Mouse (Mus musculus) gastrocnemius, postnatal 10 days (tissue): ENCODE data around the gene Arhgap40. TPM values are rescaled to one million over a fixed set of nuclear protein-coding genes. Genes with fewer than 3 reads are reported as not detected.

Experiments
- DNase-seq: peaks from one replicate; pipeline ENCODE4 v3.0.0; 2021; ENCODE audit warnings: mixed read lengths
- long read RNA-seq, 2 experiments: library from polyadenylated mRNA; stranded (forward); transcript quantifications; one replicate each; pipeline ENCODE4 v2.0.0; 2021
- total RNA-seq, 2 experiments: library from RNA; stranded (reverse); gene quantifications; 2 replicates each; pipeline ENCODE4 v1.2.3; 2021

Gene Arhgap40
- not detected for total RNA-seq
- long read RNA-seq, experiment 1: 0 reads
- long read RNA-seq, experiment 2: 0 reads

GRCm38 (mm10) chr2:158512528-158512927 lies at the start of gene Arhgap40:
Arhgap40 (plus strand) TSS chr2:158512796.
- no peak for DNase-seq

- DNase-seq: no peak
These were observed 38.4 kb upstream of the Arhgap40 start for GRCm38 (mm10) chr2:158474159-158474558.

GRCm38 (mm10) chr2:158477640-158478039 lies 35.0 kb upstream of the Arhgap40 start:
- no peak for DNase-seq

GRCm38 (mm10) chr2:158498457-158498856 lies 14.1 kb upstream of the Arhgap40 start:
- no peak for DNase-seq

- DNase-seq: no peak
These were observed 10.5 kb upstream of the Arhgap40 start, which contains the start of gene Adig for GRCm38 (mm10) chr2:158501836-158502812. Adig (plus strand) TSS chr2:158502612.

GRCm38 (mm10) chr2:158503226-158503625 lies 9.4 kb upstream of the Arhgap40 start:
- no peak for DNase-seq

- DNase-seq: no peak
These were observed 8.9 kb upstream of the Arhgap40 start for GRCm38 (mm10) chr2:158503671-158504070.

DNA sequence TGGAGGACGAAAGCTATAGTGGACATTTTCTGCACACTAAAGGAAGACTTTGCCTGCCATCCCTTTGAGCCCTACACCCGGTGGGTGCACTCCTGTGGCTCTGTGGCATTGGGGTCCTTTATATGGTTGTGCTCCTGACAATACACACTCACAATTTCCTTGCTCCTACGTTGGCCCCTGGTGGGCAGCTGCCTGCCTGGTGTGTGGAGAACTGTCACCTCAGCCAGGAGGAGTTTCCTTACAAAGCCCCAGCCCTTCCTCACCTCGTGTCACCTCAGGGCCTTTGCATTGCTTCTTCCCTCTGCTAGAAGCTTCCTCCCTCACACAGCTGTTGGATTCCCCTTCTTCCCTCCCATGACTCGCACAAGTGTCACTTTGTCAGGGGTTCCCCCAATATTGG lies 6.1 kb upstream of the Arhgap40 start:
- DNase-seq: no peak

- no peak for DNase-seq
These were observed 5.5 kb upstream of the Arhgap40 start for GRCm38 (mm10) chr2:158507046-158507445.

- DNase-seq: peak; percentile 42
These were observed 1.9 kb upstream of the Arhgap40 start for GRCm38 (mm10) chr2:158510665-158511064.

- no peak for DNase-seq
These were observed 1.3 kb downstream of the Arhgap40 start for GRCm38 (mm10) chr2:158513821-158514336.

DNA sequence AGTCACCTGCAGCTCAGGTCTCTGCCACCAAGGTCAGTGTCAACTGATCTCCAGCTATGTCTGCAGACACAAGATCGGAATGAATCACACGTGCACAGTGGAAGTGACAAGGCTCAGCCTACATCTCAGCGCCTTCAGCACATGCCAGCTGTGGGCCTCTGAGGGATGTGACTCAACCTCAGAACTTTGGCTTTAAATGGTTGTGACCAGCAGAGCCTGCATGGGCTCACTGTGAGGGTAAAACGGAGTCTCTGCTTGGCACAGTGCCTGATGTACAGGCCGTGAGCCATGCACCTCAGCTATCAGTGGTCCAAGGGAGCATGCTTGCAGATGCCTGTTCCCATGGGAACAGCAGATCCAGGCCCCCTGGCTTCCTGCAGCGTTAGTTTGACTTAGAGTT lies 6.0 kb downstream of the Arhgap40 start:
- DNase-seq: no peak

DNA sequence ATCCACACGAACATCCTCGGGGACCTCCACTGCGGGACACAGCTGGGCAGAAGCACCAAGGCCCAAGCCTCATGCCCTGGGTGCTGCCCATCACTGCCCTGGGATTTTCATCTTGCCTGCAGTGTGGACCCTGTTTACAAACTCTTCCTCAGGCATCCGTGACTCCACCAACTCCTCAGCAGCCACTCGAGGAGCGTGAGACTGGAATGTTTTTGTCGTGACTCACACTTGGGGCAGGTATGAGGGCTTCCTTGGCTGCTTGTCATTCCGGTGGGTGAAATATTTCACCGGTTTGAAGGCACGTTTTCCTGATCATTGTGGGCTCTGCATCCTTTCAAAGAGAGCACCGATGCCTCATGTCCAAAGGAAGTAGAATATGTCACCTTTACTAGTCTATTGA lies 6.5 kb downstream of the Arhgap40 start:
- DNase-seq: no peak

DNA sequence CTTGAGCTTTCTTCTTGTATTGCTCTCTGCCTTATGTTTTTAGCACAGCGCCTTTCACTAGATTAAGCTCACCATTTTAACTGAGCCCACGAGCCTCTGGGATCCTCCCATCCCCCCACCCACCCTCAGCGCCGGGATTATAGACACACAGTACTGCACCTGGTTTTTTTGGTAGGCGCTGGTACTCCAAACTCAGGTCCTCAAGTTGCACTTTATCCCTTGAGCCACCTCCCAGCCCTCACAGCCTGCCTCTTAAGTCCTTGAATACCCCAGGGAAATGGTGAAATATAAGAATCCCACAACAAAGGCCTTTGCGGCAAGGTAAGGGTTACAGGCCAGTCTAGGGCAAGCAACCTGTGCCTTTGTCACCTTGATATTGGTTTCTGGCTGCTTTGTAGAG lies 7.2 kb downstream of the Arhgap40 start:
- DNase-seq: no peak

GRCm38 (mm10) chr2:158523060-158523459 lies 10.5 kb downstream of the Arhgap40 start:
- no peak for DNase-seq

- no peak for DNase-seq
These were observed 11.7 kb downstream of the Arhgap40 start for GRCm38 (mm10) chr2:158524129-158524860.

GRCm38 (mm10) chr2:158534090-158534489 lies 21.5 kb downstream of the Arhgap40 start:
- peak; percentile 38 for DNase-seq

DNA sequence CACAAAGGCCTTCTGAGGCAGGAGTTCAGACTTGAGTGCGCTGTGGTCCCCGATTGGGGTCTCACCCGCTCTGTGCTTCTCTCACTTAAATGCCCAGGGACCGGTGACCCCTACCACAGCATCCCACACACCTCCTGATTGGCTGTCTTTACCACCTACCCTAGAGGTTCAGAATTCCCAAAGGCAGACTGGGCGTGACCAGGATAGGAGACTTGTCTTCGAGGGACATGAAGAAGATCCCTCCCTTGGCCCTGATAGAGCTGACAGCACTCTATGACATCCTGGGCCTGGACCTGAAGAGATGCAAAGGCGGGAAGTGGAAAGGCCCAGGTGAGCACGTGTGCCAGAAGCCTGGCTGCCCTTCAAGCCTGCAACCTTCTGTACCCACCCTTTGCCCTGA lies 22.0 kb downstream of the Arhgap40 start:
- no peak for DNase-seq

DNA sequence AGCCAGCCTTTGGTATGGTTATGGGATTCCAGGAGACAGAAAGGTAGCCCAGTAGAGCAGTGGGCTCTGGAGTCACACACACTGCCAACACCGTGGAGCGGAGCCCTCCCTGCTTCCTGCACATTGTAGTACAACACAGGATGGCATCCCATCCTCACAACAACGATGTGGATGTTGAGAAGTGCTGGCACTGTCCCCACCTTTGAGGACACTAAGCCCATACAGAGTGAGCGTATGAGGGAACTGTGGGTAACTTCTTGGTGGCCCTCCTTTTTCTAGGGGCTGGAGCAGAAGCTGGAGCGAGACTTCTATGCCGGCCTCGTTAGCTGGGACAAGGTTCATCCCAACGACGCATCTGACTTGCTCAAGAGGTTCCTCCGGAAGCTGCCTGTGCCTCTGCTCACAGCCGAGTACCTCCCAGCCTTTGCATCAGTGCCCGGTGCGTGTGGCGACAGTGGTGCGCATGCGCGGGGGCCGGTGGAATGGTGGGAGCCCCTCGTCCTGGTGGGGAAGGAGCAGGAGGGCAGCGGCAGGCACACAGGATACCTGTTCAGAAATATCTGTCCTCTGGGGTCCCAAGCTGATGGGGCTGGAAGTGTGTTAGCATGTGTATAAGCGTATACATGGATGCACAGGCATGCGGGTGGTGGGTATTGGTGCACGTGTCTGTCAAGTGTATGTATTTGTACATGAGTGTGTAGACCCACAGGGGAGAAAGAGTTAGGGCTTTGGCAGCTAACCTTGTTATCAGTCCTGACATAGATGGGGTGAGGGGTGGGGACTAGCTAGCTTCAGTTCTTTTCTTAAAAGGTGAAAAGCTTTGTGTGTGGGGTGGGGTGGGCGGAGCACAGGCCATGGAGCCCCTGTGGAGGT lies 27.1 kb downstream of the Arhgap40 start:
- DNase-seq: no peak

- DNase-seq: no peak
These were observed 28.7 kb downstream of the Arhgap40 start for GRCm38 (mm10) chr2:158541286-158541685.

DNA sequence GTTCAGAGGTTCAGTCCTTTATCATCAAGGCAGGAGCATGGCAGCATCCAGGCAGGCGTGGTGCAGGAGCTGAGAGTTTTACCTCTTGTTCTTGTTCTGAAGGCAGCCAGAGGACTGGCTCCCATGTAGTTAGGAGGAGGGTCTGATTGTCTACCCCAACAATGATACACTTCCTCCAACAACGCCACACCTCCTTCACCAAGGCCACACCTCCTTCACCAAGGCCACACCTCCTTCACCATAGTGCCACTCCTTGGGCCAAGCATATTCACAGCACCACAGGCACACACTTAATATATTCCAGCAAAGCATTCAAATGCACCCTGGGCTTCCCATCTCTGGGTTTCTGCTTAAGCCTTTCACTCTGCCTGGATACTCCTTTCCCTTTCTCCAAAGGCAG lies 32.7 kb downstream of the Arhgap40 start:
- DNase-seq: no peak

DNA sequence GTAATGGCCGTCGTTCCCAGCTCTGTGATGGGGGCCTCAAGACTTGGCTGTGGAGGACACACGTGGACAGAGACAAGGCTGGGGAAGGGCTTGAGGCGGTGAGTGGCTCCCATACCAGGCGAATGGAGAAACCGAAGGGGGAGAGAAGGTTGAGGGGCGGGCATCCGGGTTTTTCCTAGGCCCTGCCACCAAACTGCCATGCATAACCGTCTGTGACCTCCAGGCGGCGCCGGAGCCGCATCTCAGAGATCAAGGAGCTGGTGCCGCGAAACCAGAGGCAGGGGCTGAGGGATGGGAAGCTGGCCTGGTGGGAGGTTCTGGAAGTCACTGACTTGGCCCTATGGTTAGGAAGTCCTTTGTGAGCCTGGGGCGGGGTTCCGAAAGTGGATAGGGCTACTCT lies 34.2 kb downstream of the Arhgap40 start:
- DNase-seq: peak; percentile 74
